Mouse (Mus musculus) bone marrow, adult 2 months (tissue): ENCODE measurements around the gene 1700015F17Rik. TPM values are rescaled to one million over a fixed set of nuclear protein-coding genes. Genes with fewer than 3 reads are reported as not detected.

Experiments
- H3K27ac ChIP-seq: fragments of 200-500 bp; 2 replicates; pipeline ENCODE4 v1.5.1; 2012; ENCODE audit warnings: low read depth, mild to moderate bottlenecking, control low read depth, inconsistent platforms, low read length; ENCODE audit not compliant: control insufficient read depth, poor library complexity, insufficient read depth
- H3K4me1 ChIP-seq: fragments of 200-500 bp; 2 replicates; pipeline ENCODE4 v1.6.1; 2011; ENCODE audit warnings: low read length; ENCODE audit not compliant: control insufficient read depth, insufficient read depth
- H3K4me3 ChIP-seq: fragments of 200-500 bp; replicated peaks from 2 replicates; pipeline ENCODE3; 2011; ENCODE audit warnings: mild to moderate bottlenecking, low read depth, low read length, control low read depth; ENCODE audit not compliant: control insufficient read depth
- CTCF ChIP-seq: fragments of 200-500 bp; IDR thresholded peaks from 2 replicates; pipeline ENCODE4 v1.5.1; 2011; ENCODE audit warnings: low read length, control low read depth; ENCODE audit not compliant: control insufficient read depth, insufficient read depth
- POLR2A ChIP-seq: fragments of 200-500 bp; IDR thresholded peaks from 2 replicates; pipeline ENCODE4 v1.6.1; 2011; ENCODE audit warnings: low read depth, mild to moderate bottlenecking, control low read depth, low read length, borderline replicate concordance; ENCODE audit not compliant: control insufficient read depth
- WGBS: fragments of 180-500 bp; shearing (Covaris S2); methylation state at CpG from one replicate; pipeline ENCODE4 v1.1.7; 2018; 5-methylcytosine and 5-hydroxymethylcytosine counted together
- polyA plus RNA-seq: library from polyadenylated mRNA; stranded (reverse); fragments of >200 nt; gene quantifications from 2 replicates; pipeline ENCODE4 v1.2.4, GENCODE M21; 2011; ENCODE audit warnings: low replicate concordance; ENCODE audit not compliant: missing spikeins, insufficient read depth, insufficient read length

Gene 1700015F17Rik
- not detected in 2 replicates for polyA plus RNA-seq

DNA sequence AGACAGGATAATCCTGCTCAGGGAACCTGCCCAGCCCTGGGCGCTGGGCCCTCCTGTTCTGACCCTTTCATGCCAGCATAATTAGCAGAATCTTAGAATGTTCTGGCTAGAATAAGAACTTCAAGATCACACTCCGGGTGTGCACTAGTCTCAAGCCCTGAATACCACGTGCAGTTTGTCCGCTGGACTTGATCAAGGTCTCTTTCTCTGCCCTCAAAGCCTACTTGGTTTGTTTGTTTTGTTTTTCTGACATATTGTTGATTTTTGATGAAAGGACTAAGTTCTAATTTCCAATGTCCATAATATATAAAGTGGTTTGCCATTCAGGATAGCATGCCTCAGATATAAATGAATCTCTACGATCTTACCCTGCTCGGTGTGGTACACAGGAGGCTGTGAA is at the start of gene 1700015F17Rik:
TSS of gene 1700015F17Rik (minus strand) at position 101 of the 400 bp plus-strand sequence.
- Histone ChIP-seq H3K4me3 (no peak within 1 kb of the TSS), H3K4me1 (no peaks in the 10 kb centered on the region), H3K27ac (no peak within 1 kb of the TSS)
- 83% methylated on average over 6 of the region's 6 CpGs for WGBS
- TF ChIP-seq CTCF (no peak), POLR2A (no peak)

- Histone ChIP-seq H3K4me1 (no peaks in the 10 kb centered on the region), H3K4me3 (no peak overlapping the region), H3K27ac (no peak overlapping the region)
- no peak for TF ChIP-seq POLR2A
- TF ChIP-seq CTCF: no peak
- 63% methylated on average over 5 of the region's 5 CpGs for WGBS
These were observed 36.5 kb upstream of the 1700015F17Rik start for GRCm38 (mm10) chr5:5515411-5515810.

DNA sequence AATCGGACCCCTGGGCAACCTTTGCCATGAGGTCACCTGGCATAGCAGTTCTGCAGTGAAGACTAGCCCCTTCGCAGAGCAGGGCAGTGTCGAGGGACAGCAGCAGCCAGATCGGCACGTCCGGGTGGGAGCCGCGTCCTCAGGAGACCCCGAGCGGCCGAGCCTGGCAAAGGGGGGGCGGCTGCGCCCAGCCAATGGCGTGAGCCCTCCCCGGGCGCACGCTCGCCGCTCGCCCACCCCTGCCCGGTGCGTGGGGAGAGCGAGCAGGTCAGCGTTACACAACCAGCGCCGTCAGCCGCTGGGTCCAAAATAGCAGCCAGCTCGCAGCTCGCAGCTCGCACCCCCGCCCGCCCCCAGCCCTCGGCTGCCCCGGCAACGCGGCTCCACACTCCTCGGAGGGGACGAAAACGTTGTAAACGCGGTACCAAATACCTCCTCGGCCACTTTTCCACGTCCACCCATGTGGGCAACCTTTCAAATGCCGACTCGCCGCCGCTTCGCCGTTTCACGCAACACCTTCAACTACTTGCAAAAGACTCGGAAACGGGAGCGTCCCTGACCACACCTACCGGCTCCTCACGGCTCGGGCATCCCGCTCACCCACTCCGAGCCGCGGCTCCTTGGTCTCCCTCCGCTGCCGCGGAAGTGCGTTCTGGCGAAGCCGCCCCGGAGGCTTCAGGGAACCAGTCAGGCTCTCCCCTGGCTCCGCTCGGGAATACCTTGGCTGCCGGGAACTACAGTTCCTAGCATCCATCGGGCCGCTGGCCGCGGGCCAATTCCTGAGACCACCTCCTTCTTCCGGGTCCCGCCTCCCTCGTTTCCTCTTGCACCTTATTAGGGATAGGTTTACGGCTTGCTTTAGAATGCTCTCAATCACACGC is 35.5 kb upstream of the 1700015F17Rik start, which contains the start of gene Cldn12:
TSS of gene Cldn12 (minus strand) at position 763 of the 881 bp plus-strand sequence.
- H3K27ac ChIP-seq: peak within 1 kb of the TSS; percentile 58
- TF ChIP-seq CTCF (no peak), POLR2A (no peak)
- WGBS: under 1% methylated on average over 79 of the region's 79 CpGs

DNA sequence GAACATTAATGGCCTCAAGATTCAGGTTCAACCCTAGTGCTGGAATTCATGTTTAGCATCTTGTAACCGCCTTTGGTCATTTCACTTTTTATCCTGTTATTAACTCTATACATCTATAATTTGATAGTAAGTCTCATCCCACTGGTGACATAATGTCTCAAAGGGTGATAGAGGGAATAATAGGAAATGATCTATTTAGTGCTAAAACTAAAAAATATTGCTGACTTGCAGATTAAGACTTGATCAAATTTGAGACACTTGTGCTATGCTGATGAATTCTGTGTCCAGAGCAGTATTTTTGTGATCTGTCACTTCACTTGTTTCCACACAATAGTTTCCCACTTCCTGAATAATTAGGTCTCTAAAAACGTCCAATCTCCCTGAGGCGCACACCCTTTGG is 32.5 kb upstream of the 1700015F17Rik start:
- no peak overlapping the region for H3K4me3 ChIP-seq
- 66% methylated on average over 3 of the region's 3 CpGs for WGBS
- no peaks in the 10 kb centered on the region for H3K4me1 ChIP-seq
- H3K27ac ChIP-seq: no peak overlapping the region
- no peak for TF ChIP-seq POLR2A
- no peak for TF ChIP-seq CTCF

More for the DNA sequence above, 35.5 kb upstream of the 1700015F17Rik start, which contains the start of gene Cldn12:
- Histone ChIP-seq H3K4me3 (peak within 1 kb of the TSS; percentile 94), H3K4me1 (no peaks in the 10 kb centered on the region)

DNA sequence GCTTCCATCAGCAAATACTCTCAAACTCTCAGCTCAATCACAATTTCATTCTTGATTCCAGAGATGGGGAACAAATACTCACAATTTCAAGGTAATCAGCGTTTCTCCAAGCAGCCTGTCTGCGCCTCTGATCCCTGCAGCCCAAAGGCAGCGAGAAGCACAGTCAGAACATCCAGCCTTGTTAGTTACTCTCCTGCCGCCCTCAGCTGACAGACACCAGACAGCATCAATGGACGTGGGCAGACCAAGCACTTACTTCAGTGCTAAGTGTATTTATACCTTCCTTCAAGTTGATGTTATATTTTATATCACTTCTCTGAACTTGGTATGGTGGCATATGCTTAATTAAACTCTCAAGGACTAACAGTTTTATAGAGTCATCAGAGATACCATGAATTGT is 32.0 kb upstream of the 1700015F17Rik start:
- WGBS: 80% methylated on average over 5 of the region's 5 CpGs
- TF ChIP-seq POLR2A (no peak), CTCF (no peak)
- Histone ChIP-seq H3K4me1 (no peaks in the 10 kb centered on the region), H3K4me3 (no peak overlapping the region), H3K27ac (no peak overlapping the region)

- TF ChIP-seq CTCF: no peak
- no peak for TF ChIP-seq POLR2A
- H3K27ac ChIP-seq: no peak overlapping the region
- H3K4me1 ChIP-seq: no peaks in the 10 kb centered on the region
- H3K4me3 ChIP-seq: no peak overlapping the region
- WGBS: 78% methylated on average over 10 of the region's 10 CpGs
These were observed 31.5 kb upstream of the 1700015F17Rik start for GRCm38 (mm10) chr5:5510304-5510887.

- H3K4me1 ChIP-seq: no peaks in the 10 kb centered on the region
- no peak overlapping the region for H3K4me3 ChIP-seq
- no peak overlapping the region for H3K27ac ChIP-seq
- TF ChIP-seq CTCF (no peak), POLR2A (no peak)
- 80% methylated on average over 10 of the region's 10 CpGs for WGBS
These were observed 29.3 kb upstream of the 1700015F17Rik start for GRCm38 (mm10) chr5:5508231-5508630.

- TF ChIP-seq POLR2A: no peak
- TF ChIP-seq CTCF: peak; percentile 59; the same call in 1 of the 2 replicates
- Histone ChIP-seq H3K27ac (no peak overlapping the region), H3K4me1 (no peaks in the 10 kb centered on the region), H3K4me3 (no peak overlapping the region)
- WGBS: 66% methylated on average over 20 of the region's 20 CpGs
These were observed 28.8 kb upstream of the 1700015F17Rik start for GRCm38 (mm10) chr5:5507701-5508225.
